Mouse (Mus musculus) testis, adult 2 months (tissue): ENCODE data around the gene Slc33a1. TPM values are rescaled to one million over a fixed set of nuclear protein-coding genes. Genes with fewer than 3 reads are reported as not detected.

Source experiments
- H3K27ac ChIP-seq: fragments of 200-500 bp; 2 replicates; pipeline ENCODE4 v1.5.1; 2012; ENCODE audit warnings: low read depth, low read length; ENCODE audit not compliant: control insufficient read depth, insufficient read depth
- H3K27me3 ChIP-seq: fragments of 200-500 bp; 2 replicates; pipeline ENCODE4 v1.6.1; 2012; ENCODE audit warnings: mild to moderate bottlenecking, low read length, moderate library complexity; ENCODE audit not compliant: control insufficient read depth, insufficient read depth
- H3K36me3 ChIP-seq: fragments of 200-500 bp; 2 replicates; pipeline ENCODE4 v1.6.1; 2012; ENCODE audit warnings: mild to moderate bottlenecking, low read length; ENCODE audit not compliant: control insufficient read depth, insufficient read depth
- H3K4me1 ChIP-seq: fragments of 200-500 bp; 2 replicates; pipeline ENCODE4 v1.6.1; 2012; ENCODE audit warnings: low read length; ENCODE audit not compliant: control insufficient read depth, insufficient read depth
- H3K4me3 ChIP-seq: fragments of 200-500 bp; 2 replicates; pipeline ENCODE4 v1.5.1; 2012; ENCODE audit warnings: low read depth, mild to moderate bottlenecking, low read length, moderate library complexity, mixed read lengths; ENCODE audit not compliant: control insufficient read depth
- CTCF ChIP-seq: fragments of 200-500 bp; IDR thresholded peaks from 2 replicates; pipeline ENCODE4 v1.5.1; 2012; ENCODE audit warnings: low read depth, mild to moderate bottlenecking, inconsistent platforms, low read length, moderate library complexity; ENCODE audit not compliant: control insufficient read depth, insufficient read depth, insufficient replicate concordance
- POLR2A ChIP-seq: fragments of 200-500 bp; IDR thresholded peaks from 2 replicates; pipeline ENCODE4 v1.6.1; 2012; ENCODE audit warnings: low read depth, mild to moderate bottlenecking, inconsistent platforms, low read length, moderate library complexity; ENCODE audit not compliant: control insufficient read depth
- polyA plus RNA-seq: library from polyadenylated mRNA; depleted of rRNA; stranded (reverse); fragments of >200 nt; gene quantifications from 2 replicates; pipeline ENCODE4 v1.2.3, GENCODE M21; 2012; rRNA removed

Gene Slc33a1
- polyA plus RNA-seq = 17.6 and 18.5 TPM in 2 replicates

GRCm38 (mm10) chr3:63964100-63964921 lies at the start of gene Slc33a1:
Slc33a1 (minus strand) TSS chr3:63964768.
- H3K27ac ChIP-seq = peak within 1 kb of the TSS; percentile 91
- no peaks in the 10 kb centered on the region; the same call in 1 of the 2 replicates for H3K4me1 ChIP-seq
- TF ChIP-seq CTCF (peak; percentile 17; the same call in 1 of the 2 replicates), POLR2A (peak; percentile 72)
- no peaks in the 10 kb centered on the region for H3K27me3 ChIP-seq
- H3K4me3 ChIP-seq = peak within 1 kb of the TSS; percentile 98
- H3K36me3 ChIP-seq = no peaks in the 10 kb centered on the region

GRCm38 (mm10) chr3:63988722-63989440 lies 24.3 kb upstream of the Slc33a1 start:
- no peaks in the 10 kb centered on the region for H3K27me3 ChIP-seq
- no peak overlapping the region for H3K4me3 ChIP-seq
- peaks cover 4% of the 10 kb centered on the region; the same call in 1 of the 2 replicates for H3K36me3 ChIP-seq
- H3K4me1 ChIP-seq = no peaks in the 10 kb centered on the region
- TF ChIP-seq CTCF (no peak), POLR2A (no peak)
- H3K27ac ChIP-seq = no peak overlapping the region

- Histone ChIP-seq H3K36me3 (peaks cover 2% of the 10 kb centered on the region; the same call in 1 of the 2 replicates), H3K27ac (no peak overlapping the region), H3K27me3 (no peaks in the 10 kb centered on the region), H3K4me1 (no peaks in the 10 kb centered on the region), H3K4me3 (no peak overlapping the region)
- TF ChIP-seq POLR2A (no peak), CTCF (no peak)
Observed at GRCm38 (mm10) chr3:63986656-63987055, 22.1 kb upstream of the Slc33a1 start.

GRCm38 (mm10) chr3:63977895-63978294 lies 13.3 kb upstream of the Slc33a1 start:
- Histone ChIP-seq H3K27ac (no peak overlapping the region), H3K4me1 (peaks cover 2% of the 10 kb centered on the region), H3K4me3 (peak overlapping the region; percentile 17; the same call in 1 of the 2 replicates), H3K36me3 (peaks cover 3% of the 10 kb centered on the region; the same call in 1 of the 2 replicates), H3K27me3 (no peaks in the 10 kb centered on the region)
- no peak for TF ChIP-seq POLR2A
- TF ChIP-seq CTCF = no peak

- TF ChIP-seq POLR2A (peak; percentile 94), CTCF (no peak)
- Histone ChIP-seq H3K4me1 (peaks cover 2% of the 10 kb centered on the region), H3K36me3 (peaks cover 3% of the 10 kb centered on the region; the same call in 1 of the 2 replicates), H3K27ac (peak within 1 kb of the TSS; percentile 86), H3K27me3 (no peaks in the 10 kb centered on the region), H3K4me3 (peak within 1 kb of the TSS; percentile 90)
Observed at GRCm38 (mm10) chr3:63975955-63976908, 11.7 kb upstream of the Slc33a1 start, which contains the start of gene Gmps. Gmps (plus strand) TSS chr3:63976106.

- TF ChIP-seq CTCF (no peak), POLR2A (no peak)
- H3K27ac ChIP-seq = no peak overlapping the region
- no peaks in the 10 kb centered on the region for H3K36me3 ChIP-seq
- no peaks in the 10 kb centered on the region for H3K27me3 ChIP-seq
- H3K4me3 ChIP-seq = no peak overlapping the region
- H3K4me1 ChIP-seq = no peaks in the 10 kb centered on the region; the same call in 1 of the 2 replicates
Observed at GRCm38 (mm10) chr3:63965929-63966328, 1.4 kb upstream of the Slc33a1 start.

- H3K4me1 ChIP-seq = no peaks in the 10 kb centered on the region; the same call in 1 of the 2 replicates
- H3K27me3 ChIP-seq = no peaks in the 10 kb centered on the region
- H3K36me3 ChIP-seq = no peaks in the 10 kb centered on the region
- H3K4me3 ChIP-seq = peak overlapping the region; percentile 98
- TF ChIP-seq POLR2A (no peak), CTCF (no peak)
- peak overlapping the region; percentile 91 for H3K27ac ChIP-seq
Observed at GRCm38 (mm10) chr3:63964922-63965249, 318 bp upstream of the Slc33a1 start.
